Mouse (Mus musculus) forebrain, embryonic 14.5 days (tissue): Measurements from ENCODE around the gene Olfr821. TPM values are rescaled to one million over a fixed set of nuclear protein-coding genes. Genes with fewer than 3 reads are reported as not detected.

Experiments
- polyA plus RNA-seq: library from polyadenylated mRNA; unstranded; fragments of >200 nt; fragmentation: Nextera tagmentation; extraction: Ambion mirVana; gene quantifications from 2 replicates; pipeline ENCODE4 v1.2.1, GENCODE M21; 2014

Gene Olfr821
- polyA plus RNA-seq, 1 experiment from 2014 or later = not detected

Other genes with a start within 250 kb of the Olfr821 start
- not detected in 2 replicates for gene Olfr810, start 235.4 kb upstream of the Olfr821 start, polyA plus RNA-seq
- not detected in 2 replicates for gene Olfr811, start 226.0 kb upstream of the Olfr821 start, polyA plus RNA-seq
- gene Olfr812, start 184.3 kb upstream of the Olfr821 start, polyA plus RNA-seq = not detected in 2 replicates
- not detected in 2 replicates for gene Olfr813, start 175.0 kb upstream of the Olfr821 start, polyA plus RNA-seq
- gene Olfr814, start 150.5 kb upstream of the Olfr821 start, polyA plus RNA-seq = not detected in 2 replicates
- gene Olfr815, start 124.5 kb upstream of the Olfr821 start, polyA plus RNA-seq = not detected in 2 replicates
- gene Olfr816, start 114.8 kb upstream of the Olfr821 start, polyA plus RNA-seq = not detected in 2 replicates
- gene Olfr818, start 81.2 kb upstream of the Olfr821 start, polyA plus RNA-seq = not detected in 2 replicates
- not detected in 2 replicates for gene Olfr819, start 63.1 kb upstream of the Olfr821 start, polyA plus RNA-seq
- not detected in 2 replicates for gene Olfr247, start 54.2 kb upstream of the Olfr821 start, polyA plus RNA-seq
- gene Gm10310, start 45.3 kb upstream of the Olfr821 start, polyA plus RNA-seq = not detected in 2 replicates
- gene Olfr820, start 17.7 kb upstream of the Olfr821 start, polyA plus RNA-seq = not detected in 2 replicates
- gene Olfr822, start 40.9 kb downstream of the Olfr821 start, polyA plus RNA-seq = not detected in 2 replicates
- not detected in 2 replicates for gene Olfr823, start 85.0 kb downstream of the Olfr821 start, polyA plus RNA-seq
- not detected in 2 replicates for gene Olfr824, start 99.7 kb downstream of the Olfr821 start, polyA plus RNA-seq
- gene Olfr825, start 136.4 kb downstream of the Olfr821 start, polyA plus RNA-seq = not detected in 2 replicates
- gene Olfr826, start 153.8 kb downstream of the Olfr821 start, polyA plus RNA-seq = not detected in 2 replicates
- gene Olfr827, start 184.1 kb downstream of the Olfr821 start, polyA plus RNA-seq = not detected in 2 replicates
- gene Neurod4, start 249.9 kb downstream of the Olfr821 start, polyA plus RNA-seq = 6.1 and 8.1 TPM in 2 replicates